Mouse (Mus musculus) 3T3-L1 (cell line): ENCODE measurements around the gene Zmynd8.

Experiments used
- DNase-seq: peaks from one replicate; pipeline ENCODE4 v3.0.0-alpha.2; 2015; ENCODE audit warnings: low read depth, low spot score

The Zmynd8 gene

GRCm38 (mm10) chr2:165834601-165835000, 64.2 kb downstream of the Zmynd8 start:
- DNase-seq = no peak

- no peak for DNase-seq
These were observed 65.3 kb downstream of the Zmynd8 start for GRCm38 (mm10) chr2:165833468-165833867.

GRCm38 (mm10) chr2:165832720-165833119, 66.1 kb downstream of the Zmynd8 start:
- DNase-seq = no peak

- no peak for DNase-seq
These were observed 66.5 kb downstream of the Zmynd8 start for GRCm38 (mm10) chr2:165832295-165832694.

DNA sequence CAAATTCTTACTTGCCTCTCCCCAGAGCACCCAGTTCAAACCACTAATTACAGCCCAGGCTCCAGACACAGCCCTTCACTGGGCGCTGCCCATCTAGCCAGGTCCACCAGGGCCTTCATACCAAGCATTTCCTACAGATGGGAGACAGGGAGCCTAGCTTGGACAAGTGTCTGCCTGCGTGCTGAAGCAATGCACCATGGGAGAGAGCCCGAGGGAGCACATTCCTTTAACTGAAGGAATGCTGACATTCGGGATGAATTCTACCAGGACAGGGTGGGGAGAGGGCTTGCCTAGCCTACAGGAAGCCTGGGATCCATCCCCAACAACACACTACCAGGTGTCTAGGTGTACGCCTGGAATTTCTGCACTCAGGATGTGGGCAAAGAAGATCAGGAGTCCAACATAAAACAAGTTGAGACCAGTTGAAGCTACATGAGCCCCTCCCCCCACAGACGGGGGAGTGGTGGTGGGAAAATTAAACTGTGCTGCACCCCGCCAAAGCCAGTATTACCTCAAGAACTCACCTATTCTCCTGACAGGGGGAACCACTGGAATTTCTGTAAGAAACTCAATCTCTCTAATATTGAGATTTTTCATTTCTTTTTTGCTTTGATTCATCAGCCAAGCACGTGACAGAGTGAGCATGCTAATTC, 67.1 kb downstream of the Zmynd8 start:
- DNase-seq = peak; percentile 23

DNA sequence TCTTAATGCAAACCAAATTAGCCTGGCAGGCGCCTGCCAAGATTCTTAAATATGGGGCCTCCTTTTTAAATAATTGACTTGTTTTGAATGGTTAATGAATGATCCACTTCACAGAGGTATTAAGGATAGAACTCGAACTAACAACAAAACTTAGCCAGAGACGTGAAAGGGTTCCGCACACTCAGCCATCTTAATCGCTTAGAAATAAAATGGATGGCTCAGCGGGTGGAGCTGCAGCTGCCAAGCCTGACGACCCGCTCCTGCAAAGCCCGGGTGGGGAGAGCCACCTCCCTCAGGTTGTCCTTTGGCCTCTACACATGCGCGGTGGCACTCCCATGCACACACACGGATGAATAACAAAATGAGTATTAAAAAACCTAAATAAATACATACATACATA, 70.0 kb downstream of the Zmynd8 start:
- no peak for DNase-seq

DNA sequence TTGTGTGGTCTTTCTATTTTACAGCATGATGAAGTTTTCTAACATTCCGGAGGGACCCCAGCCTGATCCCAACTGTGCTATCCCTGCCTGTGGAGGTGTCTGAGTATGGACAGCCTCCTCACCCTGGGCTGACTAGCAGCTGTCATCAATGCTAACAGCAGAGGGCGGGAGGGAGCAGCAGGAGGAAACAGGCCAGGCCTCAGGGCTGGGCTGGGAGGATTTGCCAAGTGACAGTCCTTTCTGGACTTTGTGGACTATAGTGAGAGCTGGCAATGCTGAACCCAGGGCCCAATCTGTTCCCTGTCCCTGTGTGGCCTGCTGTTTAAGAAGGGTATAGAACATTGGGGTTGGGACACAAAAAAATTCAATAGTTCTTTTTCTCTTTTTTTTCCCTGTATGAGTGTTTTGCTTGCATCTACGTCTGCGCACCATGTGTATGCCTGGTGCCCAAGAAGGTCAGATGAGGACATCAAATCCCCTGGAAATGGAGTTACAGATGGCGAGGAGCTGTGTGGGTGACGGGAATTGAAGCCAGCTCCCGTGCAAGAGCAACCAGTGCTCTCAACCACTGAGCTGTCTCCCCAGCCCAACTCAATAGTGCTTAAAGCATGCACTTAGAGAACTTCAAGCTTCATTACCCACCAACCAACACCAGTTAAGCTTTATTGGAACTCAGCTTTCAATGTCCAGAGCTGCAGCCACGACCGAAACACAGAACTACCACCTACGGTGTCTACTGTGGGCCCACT, 72.7 kb downstream of the Zmynd8 start:
- peak; percentile 76 for DNase-seq

DNA sequence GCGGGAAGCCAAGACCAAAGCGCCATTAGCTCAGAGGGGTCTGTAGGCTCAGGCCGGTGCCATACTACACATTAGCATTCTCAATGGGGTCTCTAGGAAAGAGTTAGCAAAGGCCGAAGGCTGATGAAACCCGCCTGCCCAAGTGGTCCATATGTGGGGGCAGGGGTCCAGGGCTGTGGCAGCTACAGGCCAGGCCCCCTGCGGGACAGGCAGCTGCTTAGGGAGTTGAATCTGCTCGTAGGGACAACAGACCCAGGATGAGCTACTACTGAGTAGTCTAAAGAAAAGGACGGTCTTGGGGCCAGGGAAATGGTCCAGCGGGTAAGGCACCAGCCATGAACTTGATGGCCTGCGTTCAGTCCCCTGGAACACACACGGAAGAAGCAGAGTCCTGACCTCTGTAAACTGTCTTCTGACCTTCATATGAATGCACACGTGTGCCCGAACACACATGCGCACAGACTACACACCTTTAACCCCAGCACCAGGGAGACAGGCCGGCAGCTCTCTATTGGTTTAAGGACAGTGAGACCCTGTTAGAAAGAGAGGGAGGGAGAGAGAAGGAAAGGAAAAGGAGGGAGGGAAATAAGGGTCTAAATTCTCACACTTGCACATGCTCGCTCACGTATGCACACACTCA, 73.4 kb downstream of the Zmynd8 start:
- no peak for DNase-seq

DNA sequence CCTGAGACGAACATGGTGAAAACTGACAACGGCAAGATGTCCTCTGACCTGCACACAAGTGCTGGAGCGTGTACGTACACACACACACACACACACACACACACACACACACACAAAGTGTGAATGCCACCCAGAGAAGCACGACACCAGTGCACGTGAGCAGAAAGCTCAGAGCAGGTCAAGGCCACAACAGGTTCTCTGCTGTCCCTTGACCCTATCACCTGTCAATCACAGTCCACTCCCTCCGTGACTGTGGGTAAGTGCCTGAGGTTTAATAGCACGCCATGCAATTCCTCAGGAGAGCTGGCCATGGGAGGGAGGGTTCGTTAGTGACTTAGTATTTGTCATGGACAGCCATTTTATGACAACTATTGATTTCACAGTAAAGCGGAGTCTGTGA, 74.0 kb downstream of the Zmynd8 start:
- DNase-seq = no peak

DNA sequence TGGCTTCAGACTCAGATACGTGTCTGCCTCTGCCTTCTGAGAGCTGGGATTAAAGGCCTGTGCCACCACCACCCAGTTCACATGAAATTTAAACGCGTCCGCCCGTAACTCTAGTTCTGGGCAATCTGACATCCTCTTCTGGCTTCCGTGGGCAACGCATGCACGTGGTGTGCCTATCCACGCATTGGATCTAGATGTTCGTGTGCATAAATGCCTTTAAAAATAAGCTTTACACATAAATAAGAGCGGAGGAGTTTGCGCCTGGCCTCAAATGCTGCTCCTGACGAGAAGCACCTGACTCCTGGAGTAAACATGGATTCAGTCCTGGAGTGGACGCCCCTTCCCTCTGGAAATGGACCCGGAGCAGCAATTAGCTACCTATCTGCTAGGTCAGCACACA, 76.3 kb downstream of the Zmynd8 start:
- DNase-seq = no peak

GRCm38 (mm10) chr2:165821671-165822070, 77.1 kb downstream of the Zmynd8 start:
- DNase-seq = no peak

GRCm38 (mm10) chr2:165820504-165821095, 78.2 kb downstream of the Zmynd8 start:
- DNase-seq = no peak

GRCm38 (mm10) chr2:165820073-165820472, 78.7 kb downstream of the Zmynd8 start:
- no peak for DNase-seq

GRCm38 (mm10) chr2:165818985-165819948, 79.5 kb downstream of the Zmynd8 start:
- DNase-seq = peak; percentile 88

- DNase-seq = no peak
These were observed 80.2 kb downstream of the Zmynd8 start for GRCm38 (mm10) chr2:165818570-165818969.

DNA sequence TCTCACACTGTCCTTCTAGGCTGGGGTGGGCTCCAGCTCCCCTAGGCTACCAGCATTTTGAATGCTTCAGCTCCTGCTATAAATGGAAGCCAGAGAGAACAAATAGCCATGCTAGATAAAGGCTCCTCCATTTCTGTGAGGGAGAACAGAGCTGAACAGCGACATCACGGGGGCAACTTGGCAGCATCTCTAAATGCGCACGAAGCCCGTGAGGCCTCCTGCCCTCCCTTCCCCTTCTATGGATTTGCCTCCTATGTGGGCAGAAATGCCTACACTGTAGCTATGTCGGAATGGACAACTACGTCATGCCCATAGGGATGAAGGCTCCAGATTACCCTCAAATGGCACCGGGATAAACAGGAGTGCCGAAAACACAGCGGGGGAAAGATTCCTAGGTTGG, 81.4 kb downstream of the Zmynd8 start:
- DNase-seq = no peak

- no peak for DNase-seq
These were observed 83.5 kb downstream of the Zmynd8 start for GRCm38 (mm10) chr2:165815103-165815880.

- DNase-seq = no peak
These were observed 85.9 kb downstream of the Zmynd8 start for GRCm38 (mm10) chr2:165812889-165813288.

- DNase-seq = peak; percentile 76
These were observed 87.3 kb downstream of the Zmynd8 start for GRCm38 (mm10) chr2:165811536-165811935.

DNA sequence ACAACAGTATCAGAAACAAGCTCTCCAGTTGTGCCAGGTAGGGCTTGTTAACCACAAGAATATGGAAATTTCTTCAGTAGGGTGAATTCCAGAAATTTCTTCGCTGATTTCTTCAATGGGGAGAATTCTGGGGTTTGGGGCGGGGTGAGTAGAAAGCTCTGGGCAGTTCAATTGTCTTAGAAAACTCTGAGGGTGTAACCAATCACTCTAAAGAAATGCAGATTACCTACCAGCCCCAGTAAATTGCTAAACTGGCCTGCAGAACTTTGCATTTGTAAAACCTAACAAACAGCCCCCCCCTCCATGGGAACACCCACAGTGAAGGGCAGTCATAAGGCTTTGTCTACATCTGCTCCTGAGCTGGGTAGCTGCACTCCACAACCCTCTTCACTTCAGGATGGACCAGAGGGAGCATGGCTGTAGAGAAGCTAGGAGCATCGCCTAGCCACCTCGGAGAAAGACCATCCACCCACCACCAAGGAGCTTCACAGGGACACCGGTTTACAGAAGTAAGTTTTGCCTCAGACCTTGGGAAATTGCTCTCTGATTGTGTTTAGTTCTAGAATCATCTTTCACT, 88.8 kb downstream of the Zmynd8 start:
- no peak for DNase-seq
